Mouse (Mus musculus) heart, embryonic 16.5 days (tissue): ENCODE results near the gene Urm1. TPM values are rescaled to one million over a fixed set of nuclear protein-coding genes. Genes with fewer than 3 reads are reported as not detected.

ENCODE experiments used
- ATAC-seq: fragments of 200-750 bp; cut with Nextera tagmentation; replicated peaks from 2 replicates; pipeline ENCODE4 v1.8.0; 2017; ENCODE audit warnings: moderate number of reproducible peaks; ENCODE audit not compliant: insufficient read depth, low FRiP score; ENCODE audit errors: extremely low read depth
- H3K27ac ChIP-seq: fragments of 300-500 bp; sonication (generic); 2 replicates; pipeline ENCODE4 v1.5.1; 2014; ENCODE audit warnings: mild to moderate bottlenecking, low read length, control low read depth, moderate library complexity
- H3K27me3 ChIP-seq: fragments of 300-500 bp; sonication (generic); 2 replicates; pipeline ENCODE4 v1.6.1; 2014; ENCODE audit warnings: low read length, mixed read lengths; ENCODE audit not compliant: control insufficient read depth, insufficient read depth
- H3K36me3 ChIP-seq: fragments of 300-500 bp; sonication (generic); 2 replicates; pipeline ENCODE4 v1.6.1; 2014; ENCODE audit not compliant: control insufficient read depth, insufficient read depth
- H3K4me1 ChIP-seq: fragments of 300-500 bp; sonication (generic); 2 replicates; pipeline ENCODE4 v1.6.1; 2014; ENCODE audit warnings: low read length, mixed read lengths; ENCODE audit not compliant: control insufficient read depth, insufficient read depth
- H3K4me2 ChIP-seq: fragments of 300-500 bp; sonication (generic); 2 replicates; pipeline ENCODE4 v1.6.1; 2014; ENCODE audit warnings: low read depth, mild to moderate bottlenecking, control low read depth, low read length
- H3K4me3 ChIP-seq: fragments of 300-500 bp; sonication (generic); 2 replicates; pipeline ENCODE4 v1.5.1; 2014; ENCODE audit warnings: mild to moderate bottlenecking, control low read depth, low read length
- H3K9ac ChIP-seq: fragments of 300-500 bp; sonication (generic); 2 replicates; pipeline ENCODE4 v1.6.1; 2014; ENCODE audit warnings: low read length, control low read depth
- H3K9me3 ChIP-seq: fragments of 300-500 bp; sonication (generic); replicated peaks from 2 replicates; pipeline ENCODE4 v1.6.1; 2016; ENCODE audit warnings: low read length; ENCODE audit not compliant: control insufficient read depth
- WGBS: fragments of 180-500 bp; shearing (Covaris S2); extraction: QIAGEN DNeasy Blood & Tissue Kit; methylation state at CpG from one replicate; pipeline ENCODE4 v1.1.7; 2014; 5-methylcytosine and 5-hydroxymethylcytosine counted together
- polyA plus RNA-seq: library from polyadenylated mRNA; unstranded; fragments of >200 nt; fragmentation: Nextera tagmentation; extraction: Ambion mirVana; gene quantifications from 2 replicates; pipeline ENCODE4 v1.2.1, GENCODE M21; 2015

Urm1 gene
- polyA plus RNA-seq, 1 experiment from 2014 or later, result 17.2 TPM

- peak overlapping the region; percentile 87 for H3K9ac ChIP-seq
- H3K27me3 ChIP-seq, result no peaks in the 10 kb centered on the region
- H3K4me2 ChIP-seq, result peak overlapping the region; percentile 84
- H3K36me3 ChIP-seq, result no peaks in the 10 kb centered on the region
- H3K27ac ChIP-seq, result peak overlapping the region; percentile 88
- ATAC-seq, result peak; percentile 98
- H3K4me3 ChIP-seq, result peak overlapping the region; percentile 83
- WGBS, result under 1% methylated on average over 48 of the region's 48 CpGs
- H3K9me3 ChIP-seq, result no peaks in the 10 kb centered on the region
- peaks cover 12% of the 10 kb centered on the region for H3K4me1 ChIP-seq
Observed at GRCm38 (mm10) chr2:29826926-29827708, 7.2 kb downstream of the Urm1 start.

DNA sequence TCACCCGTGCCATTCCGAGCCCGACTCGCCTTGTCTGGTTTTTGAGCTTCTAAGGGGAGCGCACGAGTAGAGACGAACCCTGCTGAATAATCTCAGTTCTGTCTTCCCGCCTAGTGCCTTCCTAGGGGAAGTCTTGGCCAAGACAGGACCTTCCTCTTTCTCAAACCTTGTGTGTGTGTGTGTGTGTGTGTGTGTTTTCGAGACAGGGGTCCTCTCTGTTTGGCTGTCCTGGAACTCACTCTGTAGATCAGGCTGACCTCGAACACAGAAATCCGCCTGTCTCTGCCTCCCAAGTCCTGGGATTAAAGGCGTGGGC is 7.8 kb downstream of the Urm1 start:
- Histone ChIP-seq H3K4me1 (peaks cover 12% of the 10 kb centered on the region), H3K36me3 (no peaks in the 10 kb centered on the region), H3K4me2 (peak overlapping the region; percentile 78), H3K9ac (peak overlapping the region; percentile 87), H3K27ac (no peak overlapping the region), H3K27me3 (no peaks in the 10 kb centered on the region), H3K4me3 (peak overlapping the region; percentile 83), H3K9me3 (no peaks in the 10 kb centered on the region)
- no peak for ATAC-seq
- WGBS, result under 1% methylated on average over 12 of the region's 12 CpGs

- 79% methylated on average over 4 of the region's 4 CpGs for WGBS
- H3K27me3 ChIP-seq, result no peaks in the 10 kb centered on the region
- ATAC-seq, result no peak
- H3K27ac ChIP-seq, result no peak overlapping the region
- peaks cover 11% of the 10 kb centered on the region for H3K4me1 ChIP-seq
- H3K36me3 ChIP-seq, result peaks cover 8% of the 10 kb centered on the region
- no peaks in the 10 kb centered on the region for H3K9me3 ChIP-seq
- no peak overlapping the region for H3K4me3 ChIP-seq
- no peak overlapping the region for H3K4me2 ChIP-seq
- H3K9ac ChIP-seq, result no peak overlapping the region
Observed at GRCm38 (mm10) chr2:29831106-29831505, 11.2 kb downstream of the Urm1 start.

GRCm38 (mm10) chr2:29833796-29834195 is 13.9 kb downstream of the Urm1 start:
- Histone ChIP-seq H3K4me3 (no peak overlapping the region), H3K27me3 (no peaks in the 10 kb centered on the region), H3K9me3 (no peaks in the 10 kb centered on the region), H3K9ac (no peak overlapping the region), H3K27ac (no peak overlapping the region), H3K4me1 (no peaks in the 10 kb centered on the region), H3K4me2 (no peak overlapping the region), H3K36me3 (peaks cover 8% of the 10 kb centered on the region)
- no peak for ATAC-seq
- WGBS, result 96% methylated on average over 5 of the region's 5 CpGs

DNA sequence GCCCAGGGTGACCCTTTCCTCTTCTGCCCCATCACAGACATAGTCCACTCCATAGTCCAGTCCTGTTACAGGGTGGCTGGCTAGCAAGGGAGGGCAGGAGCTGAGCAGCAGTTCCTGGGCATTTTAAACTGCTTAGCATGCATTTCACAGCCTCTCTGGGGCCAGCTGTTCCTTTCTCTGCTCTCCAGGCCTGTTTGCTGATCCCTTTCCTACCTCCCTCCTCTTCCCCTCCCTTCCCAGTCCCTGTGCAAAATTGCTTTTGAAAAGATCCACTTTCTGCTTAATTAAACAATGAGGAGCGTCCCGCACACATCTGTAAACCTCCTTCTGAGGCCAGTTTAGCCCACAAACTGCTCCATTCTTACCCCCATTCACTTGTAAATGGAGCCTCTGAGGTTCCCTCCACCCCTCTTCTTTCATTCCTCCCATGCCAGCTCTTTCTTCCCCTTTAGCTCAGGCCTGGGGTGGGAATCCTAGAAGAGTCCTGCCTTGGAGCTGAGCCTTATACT is 15.6 kb downstream of the Urm1 start:
- WGBS, result 73% methylated on average over 2 of the region's 2 CpGs
- Histone ChIP-seq H3K4me1 (no peaks in the 10 kb centered on the region), H3K4me2 (no peak overlapping the region), H3K27me3 (no peaks in the 10 kb centered on the region), H3K9me3 (no peaks in the 10 kb centered on the region), H3K9ac (no peak overlapping the region), H3K27ac (no peak overlapping the region), H3K4me3 (no peak overlapping the region), H3K36me3 (peaks cover 8% of the 10 kb centered on the region)
- ATAC-seq, result no peak

- Histone ChIP-seq H3K9me3 (no peaks in the 10 kb centered on the region), H3K27ac (no peak overlapping the region), H3K4me3 (no peak overlapping the region), H3K4me1 (no peaks in the 10 kb centered on the region), H3K4me2 (no peak overlapping the region), H3K36me3 (peaks cover 18% of the 10 kb centered on the region), H3K27me3 (peaks cover 14% of the 10 kb centered on the region), H3K9ac (no peak overlapping the region)
- 52% methylated on average over 4 of the region's 4 CpGs for WGBS
- ATAC-seq, result no peak
Observed at GRCm38 (mm10) chr2:29839460-29839859, 19.6 kb downstream of the Urm1 start.

DNA sequence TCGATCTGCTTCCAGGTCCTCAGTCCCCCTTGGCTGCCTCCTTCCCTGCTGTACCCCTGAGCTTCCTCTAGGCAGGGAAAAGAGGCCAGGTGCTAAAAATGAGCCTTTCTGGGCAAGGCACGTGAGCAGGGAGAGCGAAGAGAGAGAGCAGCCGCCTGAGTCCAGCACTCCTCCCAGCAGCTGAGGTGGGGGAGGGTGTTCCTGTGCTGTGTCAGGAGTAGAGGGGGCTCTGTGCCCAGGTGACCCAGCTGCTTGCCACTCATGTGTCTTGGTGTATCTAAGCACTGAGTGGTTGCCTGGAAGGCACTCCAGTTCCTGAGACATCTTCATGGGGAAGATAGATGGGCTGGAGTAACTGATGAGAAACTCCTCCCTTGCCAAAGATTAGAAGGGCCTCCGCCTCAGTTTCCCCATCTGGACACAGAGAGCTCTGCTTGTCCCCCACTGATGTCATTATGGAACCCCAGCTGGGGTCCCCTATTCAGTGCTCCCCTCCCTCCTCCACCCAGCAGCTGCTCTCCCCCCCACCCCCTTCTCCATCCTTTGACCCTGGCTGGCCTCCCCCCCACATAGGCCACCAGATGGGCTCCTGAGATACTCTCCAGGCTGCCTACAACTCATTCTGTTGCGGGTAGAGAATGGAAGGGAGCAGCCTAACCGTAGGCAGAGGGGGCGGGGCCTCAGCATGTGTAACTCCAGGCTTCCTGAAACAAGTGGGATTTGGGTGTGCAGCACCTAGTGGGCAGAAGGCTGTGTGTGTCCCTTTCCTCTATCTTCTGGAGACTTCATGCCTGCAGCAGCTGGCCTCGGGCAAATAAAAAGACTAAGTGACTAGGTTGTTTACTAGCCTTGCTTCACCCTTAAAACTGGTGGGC is 23.6 kb downstream of the Urm1 start:
- 73% methylated on average over 9 of the region's 9 CpGs for WGBS
- Histone ChIP-seq H3K27me3 (peaks cover 45% of the 10 kb centered on the region), H3K4me1 (0 out of 2 replicates have a peak, but pooled peaks cover 3% of the 10 kb centered on the region), H3K4me2 (no peak overlapping the region), H3K9me3 (no peaks in the 10 kb centered on the region), H3K9ac (no peak overlapping the region), H3K4me3 (no peak overlapping the region), H3K27ac (no peak overlapping the region), H3K36me3 (peaks cover 15% of the 10 kb centered on the region)
- no peak for ATAC-seq

GRCm38 (mm10) chr2:29844115-29844514 is 24.2 kb downstream of the Urm1 start:
- no peak for ATAC-seq
- H3K27ac ChIP-seq, result no peak overlapping the region
- 86% methylated on average over 2 of the region's 2 CpGs for WGBS
- 0 out of 2 replicates have a peak, but pooled peaks cover 3% of the 10 kb centered on the region for H3K4me1 ChIP-seq
- no peak overlapping the region for H3K9ac ChIP-seq
- H3K9me3 ChIP-seq, result no peaks in the 10 kb centered on the region
- no peak overlapping the region for H3K4me2 ChIP-seq
- H3K27me3 ChIP-seq, result peaks cover 45% of the 10 kb centered on the region
- H3K4me3 ChIP-seq, result no peak overlapping the region
- peaks cover 15% of the 10 kb centered on the region for H3K36me3 ChIP-seq

- no peak overlapping the region for H3K4me2 ChIP-seq
- H3K4me1 ChIP-seq, result 0 out of 2 replicates have a peak, but pooled peaks cover 3% of the 10 kb centered on the region
- H3K9ac ChIP-seq, result no peak overlapping the region
- peaks cover 45% of the 10 kb centered on the region for H3K27me3 ChIP-seq
- no peak overlapping the region for H3K4me3 ChIP-seq
- no peaks in the 10 kb centered on the region for H3K9me3 ChIP-seq
- no peak for ATAC-seq
- H3K36me3 ChIP-seq, result peaks cover 15% of the 10 kb centered on the region
- H3K27ac ChIP-seq, result no peak overlapping the region
- WGBS, result 48% methylated on average over 3 of the region's 3 CpGs
Observed at GRCm38 (mm10) chr2:29844661-29845060, 24.8 kb downstream of the Urm1 start.
